Mouse (Mus musculus): ENCODE measurements around the gene Grin2b. TPM values are rescaled to one million over a fixed set of nuclear protein-coding genes. Genes with fewer than 3 reads are reported as not detected.

Grin2b gene
- polyA plus RNA-seq (2014; fragmentation: Illumina TruSeq; extraction: RNeasy Lipid Tissue Mini Kit (QIAGEN cat#74804); ENCODE audit: low replicate concordance), result not detected

DNA sequence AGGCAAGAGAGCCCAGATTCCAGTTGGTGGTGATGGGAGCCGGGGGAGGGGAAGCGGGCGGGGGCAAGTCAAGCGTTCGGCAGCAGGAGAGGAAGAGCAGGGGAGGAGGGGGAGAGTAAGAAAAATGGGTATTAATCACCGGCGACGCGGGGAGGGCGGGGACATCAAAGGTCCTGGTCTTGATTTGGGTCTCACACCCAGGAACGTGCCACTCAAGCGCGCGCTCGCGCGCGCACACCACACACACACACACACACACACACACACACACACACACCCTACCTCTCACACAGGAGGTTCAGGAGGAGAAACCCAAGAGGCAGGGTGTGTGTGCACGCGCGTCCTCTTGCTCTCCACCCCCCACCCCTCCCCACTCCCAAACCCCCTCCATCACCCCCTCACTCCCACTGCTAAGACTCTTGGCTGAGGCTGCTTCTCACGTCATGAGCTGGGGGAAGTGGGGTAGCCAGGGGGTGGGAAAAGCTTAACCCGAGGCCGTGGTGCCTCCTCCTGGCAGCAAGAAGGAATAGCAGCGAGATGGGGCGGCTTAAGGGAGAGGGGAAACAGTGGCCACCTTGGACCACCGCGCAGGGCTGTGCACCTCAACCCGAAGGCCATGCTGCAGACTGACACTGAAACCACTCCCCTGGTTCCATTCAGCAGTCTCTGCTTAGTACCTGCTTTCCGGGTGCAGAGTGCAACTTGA lies at the start of gene Grin2b:
Gene Grin2b (minus strand): TSS at position 321 of the 706 bp plus-strand sequence.

Other genes with a start within 250 kb of the Grin2b start
- gene Gm8994, start 154.0 kb upstream of the Grin2b start, polyA plus RNA-seq (2014; fragmentation: Illumina TruSeq; extraction: RNeasy Lipid Tissue Mini Kit (QIAGEN cat#74804); ENCODE audit: low replicate concordance), result not detected
- not detected for gene E330021D16Rik, start 242.1 kb upstream of the Grin2b start, polyA plus RNA-seq (2014; fragmentation: Illumina TruSeq; extraction: RNeasy Lipid Tissue Mini Kit (QIAGEN cat#74804); ENCODE audit: low replicate concordance)